Mouse (Mus musculus): ENCODE measurements around the gene Loxl3. TPM values are rescaled to one million over a fixed set of nuclear protein-coding genes. Genes with fewer than 3 reads are reported as not detected.
A peak's percentile ranks its signal among the peaks of the same experiment; 100 is the strongest.

Gene Loxl3
- polyA plus RNA-seq, 1 experiment from 2014 or later, result 8.3 TPM

- WGBS, result 82% methylated on average over 2 of the region's 2 CpGs
- ATAC-seq (replicated peaks; ENCODE audit: extremely low read depth, insufficient read depth, low FRiP score), result no peak
- Histone ChIP-seq H3K4me2 (ENCODE audit: low read depth, low read length) (no peak overlapping the region), H3K4me1 (ENCODE audit: control insufficient read depth, insufficient read depth, low read length) (peaks cover 7% of the 10 kb centered on the region), H3K4me3 (ENCODE audit: low read length) (no peak overlapping the region), H3K27me3 (ENCODE audit: control insufficient read depth, insufficient read depth, low read length) (peaks cover 4% of the 10 kb centered on the region; the same call in 1 of the 2 replicates), H3K27ac (ENCODE audit: low read length) (no peak overlapping the region), H3K9me3 (replicated peaks; ENCODE audit: control insufficient read depth, low read length) (no peaks in the 10 kb centered on the region), H3K36me3 (ENCODE audit: control insufficient read depth, insufficient read depth) (no peaks in the 10 kb centered on the region), H3K9ac (ENCODE audit: low read length) (no peak overlapping the region)
These were observed 10.2 kb upstream of the Loxl3 start for GRCm38 (mm10) chr6:83023786-83024185.

GRCm38 (mm10) chr6:83024421-83024820 is 9.6 kb upstream of the Loxl3 start:
- Histone ChIP-seq H3K9me3 (replicated peaks; ENCODE audit: control insufficient read depth, low read length) (no peaks in the 10 kb centered on the region), H3K27ac (ENCODE audit: low read length) (no peak overlapping the region), H3K4me3 (ENCODE audit: low read length) (no peak overlapping the region), H3K9ac (ENCODE audit: low read length) (no peak overlapping the region), H3K27me3 (ENCODE audit: control insufficient read depth, insufficient read depth, low read length) (peaks cover 4% of the 10 kb centered on the region; the same call in 1 of the 2 replicates), H3K4me2 (ENCODE audit: low read depth, low read length) (no peak overlapping the region), H3K36me3 (ENCODE audit: control insufficient read depth, insufficient read depth) (no peaks in the 10 kb centered on the region), H3K4me1 (ENCODE audit: control insufficient read depth, insufficient read depth, low read length) (peaks cover 7% of the 10 kb centered on the region)
- WGBS, result 64% methylated on average over 4 of the region's 4 CpGs
- no peak for ATAC-seq (replicated peaks; ENCODE audit: extremely low read depth, insufficient read depth, low FRiP score)

GRCm38 (mm10) chr6:83025221-83025620 is 8.8 kb upstream of the Loxl3 start:
- Histone ChIP-seq H3K27ac (ENCODE audit: low read length) (no peak overlapping the region), H3K4me3 (ENCODE audit: low read length) (no peak overlapping the region), H3K9me3 (replicated peaks; ENCODE audit: control insufficient read depth, low read length) (no peaks in the 10 kb centered on the region), H3K27me3 (ENCODE audit: control insufficient read depth, insufficient read depth, low read length) (peaks cover 6% of the 10 kb centered on the region; the same call in 1 of the 2 replicates), H3K36me3 (ENCODE audit: control insufficient read depth, insufficient read depth) (no peaks in the 10 kb centered on the region), H3K4me2 (ENCODE audit: low read depth, low read length) (no peak overlapping the region), H3K9ac (ENCODE audit: low read length) (no peak overlapping the region), H3K4me1 (ENCODE audit: control insufficient read depth, insufficient read depth, low read length) (peaks cover 12% of the 10 kb centered on the region)
- WGBS, result 95% methylated on average over 4 of the region's 4 CpGs
- no peak for ATAC-seq (replicated peaks; ENCODE audit: extremely low read depth, insufficient read depth, low FRiP score)

- WGBS, result 81% methylated on average over 8 of the region's 8 CpGs
These were observed 6.7 kb upstream of the Loxl3 start for GRCm38 (mm10) chr6:83027293-83027692.

GRCm38 (mm10) chr6:83027706-83028105 is 6.3 kb upstream of the Loxl3 start:
- Histone ChIP-seq H3K4me3 (ENCODE audit: low read length) (no peak overlapping the region), H3K9me3 (replicated peaks; ENCODE audit: control insufficient read depth, low read length) (no peaks in the 10 kb centered on the region), H3K27ac (ENCODE audit: low read length) (no peak overlapping the region), H3K36me3 (ENCODE audit: control insufficient read depth, insufficient read depth) (no peaks in the 10 kb centered on the region), H3K4me1 (ENCODE audit: control insufficient read depth, insufficient read depth, low read length) (peaks cover 20% of the 10 kb centered on the region), H3K4me2 (ENCODE audit: low read depth, low read length) (no peak overlapping the region), H3K9ac (ENCODE audit: low read length) (no peak overlapping the region), H3K27me3 (ENCODE audit: control insufficient read depth, insufficient read depth, low read length) (peaks cover 13% of the 10 kb centered on the region; the same call in 1 of the 2 replicates)
- WGBS, result 38% methylated on average over 8 of the region's 9 CpGs
- no peak for ATAC-seq (replicated peaks; ENCODE audit: extremely low read depth, insufficient read depth, low FRiP score)

More at GRCm38 (mm10) chr6:83027293-83027692, 6.7 kb upstream of the Loxl3 start:
- H3K36me3 ChIP-seq (ENCODE audit: control insufficient read depth, insufficient read depth), result no peaks in the 10 kb centered on the region
- no peak for ATAC-seq (replicated peaks; ENCODE audit: extremely low read depth, insufficient read depth, low FRiP score)
- H3K4me2 ChIP-seq (ENCODE audit: low read depth, low read length), result no peak overlapping the region
- H3K4me1 ChIP-seq (ENCODE audit: control insufficient read depth, insufficient read depth, low read length), result peaks cover 17% of the 10 kb centered on the region
- peaks cover 13% of the 10 kb centered on the region; the same call in 1 of the 2 replicates for H3K27me3 ChIP-seq (ENCODE audit: control insufficient read depth, insufficient read depth, low read length)
- no peaks in the 10 kb centered on the region for H3K9me3 ChIP-seq (replicated peaks; ENCODE audit: control insufficient read depth, low read length)
- H3K27ac ChIP-seq (ENCODE audit: low read length), result no peak overlapping the region
- no peak overlapping the region for H3K9ac ChIP-seq (ENCODE audit: low read length)
- H3K4me3 ChIP-seq (ENCODE audit: low read length), result no peak overlapping the region

- H3K9me3 ChIP-seq (replicated peaks; ENCODE audit: control insufficient read depth, low read length), result no peaks in the 10 kb centered on the region
- no peak overlapping the region for H3K4me2 ChIP-seq (ENCODE audit: low read depth, low read length)
- no peak overlapping the region for H3K4me3 ChIP-seq (ENCODE audit: low read length)
- 46% methylated on average over 10 of the region's 10 CpGs for whole genome bisulfite sequencing
- no peak overlapping the region for H3K27ac ChIP-seq (ENCODE audit: low read length)
- no peaks in the 10 kb centered on the region for H3K36me3 ChIP-seq (ENCODE audit: control insufficient read depth, insufficient read depth)
- H3K9ac ChIP-seq (ENCODE audit: low read length), result no peak overlapping the region
- ATAC-seq (replicated peaks; ENCODE audit: extremely low read depth, insufficient read depth, low FRiP score), result no peak
- H3K4me1 ChIP-seq (ENCODE audit: control insufficient read depth, insufficient read depth, low read length), result peaks cover 23% of the 10 kb centered on the region
- peaks cover 13% of the 10 kb centered on the region; the same call in 1 of the 2 replicates for H3K27me3 ChIP-seq (ENCODE audit: control insufficient read depth, insufficient read depth, low read length)
These were observed 4.2 kb upstream of the Loxl3 start for GRCm38 (mm10) chr6:83029777-83030176.

GRCm38 (mm10) chr6:83031111-83031510 is 2.9 kb upstream of the Loxl3 start:
- Histone ChIP-seq H3K4me2 (ENCODE audit: low read depth, low read length) (no peak overlapping the region), H3K36me3 (ENCODE audit: control insufficient read depth, insufficient read depth) (no peaks in the 10 kb centered on the region), H3K9ac (ENCODE audit: low read length) (no peak overlapping the region), H3K27ac (ENCODE audit: low read length) (no peak overlapping the region), H3K27me3 (ENCODE audit: control insufficient read depth, insufficient read depth, low read length) (peaks cover 13% of the 10 kb centered on the region; the same call in 1 of the 2 replicates), H3K4me1 (ENCODE audit: control insufficient read depth, insufficient read depth, low read length) (peaks cover 23% of the 10 kb centered on the region), H3K9me3 (replicated peaks; ENCODE audit: control insufficient read depth, low read length) (no peaks in the 10 kb centered on the region), H3K4me3 (ENCODE audit: low read length) (no peak overlapping the region)
- 76% methylated on average over 7 of the region's 7 CpGs for WGBS
- no peak for ATAC-seq (replicated peaks; ENCODE audit: extremely low read depth, insufficient read depth, low FRiP score)

- Histone ChIP-seq H3K27me3 (ENCODE audit: control insufficient read depth, insufficient read depth, low read length) (peaks cover 13% of the 10 kb centered on the region; the same call in 1 of the 2 replicates), H3K4me2 (ENCODE audit: low read depth, low read length) (peak overlapping the region; percentile 86), H3K9me3 (replicated peaks; ENCODE audit: control insufficient read depth, low read length) (no peaks in the 10 kb centered on the region), H3K27ac (ENCODE audit: low read length) (no peak overlapping the region), H3K4me1 (ENCODE audit: control insufficient read depth, insufficient read depth, low read length) (peaks cover 23% of the 10 kb centered on the region), H3K36me3 (ENCODE audit: control insufficient read depth, insufficient read depth) (no peaks in the 10 kb centered on the region), H3K9ac (ENCODE audit: low read length) (peak overlapping the region; percentile 67), H3K4me3 (ENCODE audit: low read length) (peak overlapping the region; percentile 73)
- WGBS, result 53% methylated on average over 18 of the region's 18 CpGs
- ATAC-seq (replicated peaks; ENCODE audit: extremely low read depth, insufficient read depth, low FRiP score), result no peak
These were observed 1.9 kb upstream of the Loxl3 start for GRCm38 (mm10) chr6:83031921-83032590.

- Histone ChIP-seq H3K4me2 (ENCODE audit: low read depth, low read length) (peak overlapping the region; percentile 86), H3K9ac (ENCODE audit: low read length) (peak overlapping the region; percentile 67), H3K36me3 (ENCODE audit: control insufficient read depth, insufficient read depth) (no peaks in the 10 kb centered on the region), H3K4me1 (ENCODE audit: control insufficient read depth, insufficient read depth, low read length) (peaks cover 19% of the 10 kb centered on the region), H3K4me3 (ENCODE audit: low read length) (peak overlapping the region; percentile 73), H3K27me3 (ENCODE audit: control insufficient read depth, insufficient read depth, low read length) (peaks cover 13% of the 10 kb centered on the region; the same call in 1 of the 2 replicates), H3K9me3 (replicated peaks; ENCODE audit: control insufficient read depth, low read length) (no peaks in the 10 kb centered on the region), H3K27ac (ENCODE audit: low read length) (peak overlapping the region; percentile 53)
- ATAC-seq (replicated peaks; ENCODE audit: extremely low read depth, insufficient read depth, low FRiP score), result peak; percentile 39
- WGBS, result under 1% methylated on average over 31 of the region's 31 CpGs
These were observed 1.2 kb upstream of the Loxl3 start for GRCm38 (mm10) chr6:83032769-83033191.

Data from heart, embryonic 16.5 days (tissue).